Mouse (Mus musculus) midbrain, embryonic 11.5 days (tissue): ENCODE measurements around the gene Spata22. TPM values are rescaled to one million over a fixed set of nuclear protein-coding genes. Genes with fewer than 3 reads are reported as not detected.

ENCODE experiments used
- ATAC-seq: fragments of 200-750 bp; cut with Nextera tagmentation; 2 replicates; pipeline ENCODE4 v1.8.0; 2017; ENCODE audit warnings: moderate TSS enrichment, moderate library complexity; ENCODE audit not compliant: low FRiP score
- DNase-seq: peaks from one replicate; pipeline ENCODE4 v3.0.0; 2015; ENCODE audit warnings: low spot score; ENCODE audit errors: missing footprints
- H3K27ac ChIP-seq: fragments of 300-500 bp; sonication (generic); 2 replicates; pipeline ENCODE4 v1.5.1; 2014; ENCODE audit warnings: low read depth, low read length
- H3K27me3 ChIP-seq: fragments of 300-500 bp; sonication (generic); 2 replicates; pipeline ENCODE4 v1.6.1; 2014; ENCODE audit warnings: mild to moderate bottlenecking, low read length, moderate library complexity, mixed read lengths; ENCODE audit not compliant: control insufficient read depth, insufficient read depth
- H3K36me3 ChIP-seq: fragments of 300-500 bp; sonication (generic); 2 replicates; pipeline ENCODE4 v1.6.1; 2014; ENCODE audit warnings: mild to moderate bottlenecking, low read length, moderate library complexity, mixed read lengths; ENCODE audit not compliant: control insufficient read depth, insufficient read depth
- H3K4me1 ChIP-seq: fragments of 300-500 bp; sonication (generic); 2 replicates; pipeline ENCODE4 v1.6.1; 2014; ENCODE audit warnings: low read length; ENCODE audit not compliant: control insufficient read depth, insufficient read depth
- H3K4me2 ChIP-seq: fragments of 300-500 bp; sonication (generic); 2 replicates; pipeline ENCODE4 v1.6.1; 2014; ENCODE audit warnings: mild to moderate bottlenecking, moderate library complexity
- H3K4me3 ChIP-seq: fragments of 300-500 bp; sonication (generic); 2 replicates; pipeline ENCODE4 v1.5.1; 2014; ENCODE audit warnings: low read depth, low read length
- H3K9ac ChIP-seq: fragments of 300-500 bp; sonication (generic); 2 replicates; pipeline ENCODE4 v1.6.1; 2014; ENCODE audit warnings: low read length
- H3K9me3 ChIP-seq: fragments of 300-500 bp; sonication (generic); 2 replicates; pipeline ENCODE4 v1.6.1; 2016; ENCODE audit warnings: low read length; ENCODE audit not compliant: control insufficient read depth
- WGBS: fragments of 180-500 bp; shearing (Covaris S2); extraction: QIAGEN DNeasy Blood & Tissue Kit; methylation state at CpG from one replicate; pipeline ENCODE4 v1.1.7; 2014; 5-methylcytosine and 5-hydroxymethylcytosine counted together
- polyA plus RNA-seq: library from polyadenylated mRNA; unstranded; fragments of >200 nt; fragmentation: Nextera tagmentation; extraction: Ambion mirVana; gene quantifications from 2 replicates; pipeline ENCODE4 v1.2.1, GENCODE M21; 2014

Spata22 gene
- polyA plus RNA-seq, 1 experiment from 2014 or later, result not detected

DNA sequence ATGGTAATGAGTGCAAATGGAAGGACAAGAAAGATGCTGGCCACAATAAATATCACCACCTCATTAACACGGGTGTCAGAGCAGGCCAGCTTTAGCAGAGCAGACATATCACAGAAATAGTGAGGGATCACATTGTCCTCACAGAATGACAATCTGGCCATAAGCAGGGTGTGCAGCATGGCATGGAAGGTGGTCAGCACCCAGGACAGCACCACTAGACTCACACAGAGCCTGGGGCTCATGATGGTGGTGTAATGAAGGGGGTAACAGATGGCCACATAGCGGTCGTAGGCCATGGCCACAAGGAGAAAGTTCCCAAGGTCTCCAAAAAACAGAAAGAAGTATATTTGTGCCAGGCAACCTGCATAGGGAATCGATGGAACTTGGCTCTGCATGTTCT lies 65.8 kb downstream of the Spata22 start:
- Histone ChIP-seq H3K4me1 (no peaks in the 10 kb centered on the region), H3K36me3 (no peaks in the 10 kb centered on the region), H3K9me3 (no peaks in the 10 kb centered on the region; the same call in 1 of the 2 replicates), H3K4me3 (no peak overlapping the region), H3K27ac (no peak overlapping the region), H3K9ac (no peak overlapping the region), H3K4me2 (no peak overlapping the region), H3K27me3 (no peaks in the 10 kb centered on the region)
- DNase-seq (no peak), ATAC-seq (no peak)
- 57% methylated on average over 4 of the region's 4 CpGs for WGBS

Other genes starting within 250 kb of the Spata22 start
- gene Itgae, start 239.2 kb upstream of the Spata22 start, polyA plus RNA-seq, result 0.21 and 0.27 TPM in 2 replicates
- 16.7 and 18.9 TPM in 2 replicates for gene Haspin, start 191.4 kb upstream of the Spata22 start, polyA plus RNA-seq
- 0.08 and 0.23 TPM in 2 replicates for gene P2rx5, start 169.3 kb upstream of the Spata22 start, polyA plus RNA-seq
- gene Emc6, start 152.7 kb upstream of the Spata22 start, polyA plus RNA-seq, result 125 TPM in 2 replicates
- gene Tax1bp3, start 152.7 kb upstream of the Spata22 start, polyA plus RNA-seq, result 183 and 189 TPM in 2 replicates
- gene Ctns, start 130.7 kb upstream of the Spata22 start, polyA plus RNA-seq, result 19.1 and 21.1 TPM in 2 replicates
- 1.1 TPM in 2 replicates for gene Shpk, start 130.3 kb upstream of the Spata22 start, polyA plus RNA-seq
- not detected in 2 replicates for gene Trpv1, start 95.4 kb upstream of the Spata22 start, polyA plus RNA-seq
- 0.05 TPM in 1 of 2 replicates, not detected in the other for gene Trpv3, start 62.4 kb upstream of the Spata22 start, polyA plus RNA-seq
- 0.10 TPM in 1 of 2 replicates, not detected in the other for gene Aspa, start 145 bp upstream of the Spata22 start, polyA plus RNA-seq
- gene Gm49340, start within 50 bp of the Spata22 start, polyA plus RNA-seq, result not detected in 2 replicates
- not detected in 2 replicates for gene Olfr20, start 21.0 kb downstream of the Spata22 start, polyA plus RNA-seq
- not detected in 2 replicates for gene Olfr376, start 41.5 kb downstream of the Spata22 start, polyA plus RNA-seq
- gene Olfr1, start 69.9 kb downstream of the Spata22 start, polyA plus RNA-seq, result not detected in 2 replicates
- not detected in 2 replicates for gene Olfr378, start 98.7 kb downstream of the Spata22 start, polyA plus RNA-seq
- not detected in 2 replicates for gene Olfr380, start 127.8 kb downstream of the Spata22 start, polyA plus RNA-seq
- not detected in 2 replicates for gene Olfr381, start 161.9 kb downstream of the Spata22 start, polyA plus RNA-seq
- gene Olfr382, start 187.5 kb downstream of the Spata22 start, polyA plus RNA-seq, result not detected in 2 replicates